Mouse (Mus musculus): ENCODE measurements around the gene Gm20835. TPM values are rescaled to one million over a fixed set of nuclear protein-coding genes. Genes with fewer than 3 reads are reported as not detected.
"Not testable (repeated sequence)": the region's sequence is repeated elsewhere in the genome, so short reads cannot be mapped to it uniquely, and the experiment has no call there.

Gene Gm20835
- not detected for total RNA-seq (2021)
- long read RNA-seq, experiment 1: 0 reads
- long read RNA-seq, experiment 2: 0 reads

GRCm38 (mm10) chrY:36735190-36735589 lies at the start of gene Gm20835:
TSS of gene Gm20835 (minus strand) at chrY:36735290.
- intact Hi-C loops (cut with DNase I); DNase-seq: not testable (repeated sequence)
